Mouse (Mus musculus): Measurements from ENCODE around the gene Btnl10.

The Btnl10 gene

GRCm38 (mm10) chr11:58959921-58960465, 42.3 kb downstream of the Btnl10 start:
- DNase-seq: peak; percentile 78 to 87

- no peak for DNase-seq
These were observed 43.9 kb downstream of the Btnl10 start for GRCm38 (mm10) chr11:58961364-58962177.

- peak; percentile 56 to 67 for DNase-seq
These were observed 45.8 kb downstream of the Btnl10 start for GRCm38 (mm10) chr11:58963543-58963942.

GRCm38 (mm10) chr11:58964216-58964615, 46.5 kb downstream of the Btnl10 start:
- no peak for DNase-seq

GRCm38 (mm10) chr11:58965001-58965760, 47.5 kb downstream of the Btnl10 start:
- DNase-seq: no peak

- peak in 1 of 2 experiments; percentile 50 for DNase-seq
These were observed 49.6 kb downstream of the Btnl10 start for GRCm38 (mm10) chr11:58967346-58967745.

- no peak for DNase-seq
These were observed 50.8 kb downstream of the Btnl10 start for GRCm38 (mm10) chr11:58968551-58968950.

GRCm38 (mm10) chr11:58969027-58969426, 51.3 kb downstream of the Btnl10 start:
- DNase-seq: peak in 1 of 2 experiments; percentile 40

GRCm38 (mm10) chr11:58969659-58970058, 52.0 kb downstream of the Btnl10 start:
- DNase-seq: peak; percentile 68 to 69

- DNase-seq: no peak
These were observed 53.3 kb downstream of the Btnl10 start for GRCm38 (mm10) chr11:58970831-58971530.

- DNase-seq: no peak
These were observed 54.1 kb downstream of the Btnl10 start for GRCm38 (mm10) chr11:58971796-58972195.

GRCm38 (mm10) chr11:58974414-58974813, 56.7 kb downstream of the Btnl10 start:
- peak in 1 of 2 experiments; percentile 70 for DNase-seq
